Mouse (Mus musculus) hindbrain, postnatal 0 days (tissue): ENCODE results near the gene Olfr461. TPM values are rescaled to one million over a fixed set of nuclear protein-coding genes. Genes with fewer than 3 reads are reported as not detected.

ENCODE experiments used
- ATAC-seq: fragments of 200-750 bp; cut with Nextera tagmentation; 2 replicates; pipeline ENCODE4 v1.8.0; 2017; ENCODE audit warnings: mild to moderate bottlenecking, moderate TSS enrichment, moderate library complexity
- DNase-seq: peaks from one replicate; pipeline ENCODE4 v3.0.0-alpha.2; 2015; ENCODE audit warnings: low spot score
- H3K27ac ChIP-seq: fragments of 300-500 bp; sonication (generic); 2 replicates; pipeline ENCODE4 v1.5.1; 2014; ENCODE audit warnings: mild to moderate bottlenecking
- H3K27me3 ChIP-seq: fragments of 300-500 bp; sonication (generic); 2 replicates; pipeline ENCODE4 v1.6.1; 2014; ENCODE audit warnings: low read length, mixed read lengths; ENCODE audit not compliant: insufficient read depth
- H3K36me3 ChIP-seq: fragments of 300-500 bp; sonication (generic); 2 replicates; pipeline ENCODE4 v1.6.1; 2014; ENCODE audit warnings: low read length, mixed read lengths; ENCODE audit not compliant: insufficient read depth
- H3K4me1 ChIP-seq: fragments of 300-500 bp; sonication (generic); 2 replicates; pipeline ENCODE4 v1.6.1; 2014; ENCODE audit warnings: antibody characterized with exemption, low read length, mixed read lengths; ENCODE audit not compliant: insufficient read depth
- H3K4me2 ChIP-seq: fragments of 300-500 bp; sonication (generic); 2 replicates; pipeline ENCODE4 v1.6.1; 2014; ENCODE audit warnings: low read depth, mild to moderate bottlenecking, low read length, moderate library complexity, mixed read lengths
- H3K4me3 ChIP-seq: fragments of 300-500 bp; sonication (generic); 2 replicates; pipeline ENCODE4 v1.5.1; 2014; ENCODE audit warnings: low read length
- H3K9ac ChIP-seq: fragments of 300-500 bp; sonication (generic); replicated peaks from 2 replicates; pipeline ENCODE4 v1.6.1; 2014; ENCODE audit warnings: mild to moderate bottlenecking, low read length, moderate library complexity, mixed read lengths
- H3K9me3 ChIP-seq: fragments of 300-500 bp; sonication (generic); 2 replicates; pipeline ENCODE4 v1.6.1; 2016; ENCODE audit warnings: low read length, mixed read lengths
- CTCF ChIP-seq: IDR thresholded peaks from 2 replicates; pipeline ENCODE4 v1.5.1; 2016; ENCODE audit warnings: antibody characterized with exemption, control low read depth, low read depth
- WGBS: fragments of 180-500 bp; shearing (Covaris S2); extraction: QIAGEN DNeasy Blood & Tissue Kit; methylation state at CpG from one replicate; pipeline ENCODE4 v1.1.7; 2014; 5-methylcytosine and 5-hydroxymethylcytosine counted together
- polyA plus RNA-seq: library from polyadenylated mRNA; unstranded; fragments of >200 nt; fragmentation: Nextera tagmentation; extraction: Ambion mirVana; gene quantifications from 2 replicates; pipeline ENCODE4 v1.2.1, GENCODE M21; 2015
- total RNA-seq: library from RNA; depleted of rRNA; stranded (reverse); fragments of >200 nt; gene quantifications from 2 replicates; pipeline ENCODE4 v1.2.3, GENCODE M21; 2014; rRNA removed

The Olfr461 gene
- total and polyA plus RNA-seq, 2 experiments from 2014 or later, result 0.05 TPM; not detected in 1

- TF ChIP-seq CTCF, result no peak
- no peaks in the 10 kb centered on the region for H3K9me3 ChIP-seq
- H3K4me3 ChIP-seq, result no peak overlapping the region
- H3K36me3 ChIP-seq, result no peaks in the 10 kb centered on the region
- no peak overlapping the region for H3K9ac ChIP-seq
- ATAC-seq (no peak), DNase-seq (no peak)
- H3K4me1 ChIP-seq, result no peaks in the 10 kb centered on the region
- no peak overlapping the region for H3K4me2 ChIP-seq
- WGBS, result 90% methylated on average over 3 of the region's 3 CpGs
- no peak overlapping the region for H3K27ac ChIP-seq
- H3K27me3 ChIP-seq, result no peaks in the 10 kb centered on the region
Measured at GRCm38 (mm10) chr6:40573618-40574017, 18.8 kb upstream of the Olfr461 start.

GRCm38 (mm10) chr6:40569187-40569586 lies 14.3 kb upstream of the Olfr461 start, which contains the start of gene Olfr460:
TSS of gene Olfr460 (plus strand) at chr6:40569487.
- no peak within 1 kb of the TSS for H3K27ac ChIP-seq
- H3K9me3 ChIP-seq, result no peaks in the 10 kb centered on the region
- ATAC-seq (no peak), DNase-seq (no peak)
- no peak for TF ChIP-seq CTCF
- 92% methylated on average over 3 of the region's 3 CpGs for WGBS
- no peak within 1 kb of the TSS for H3K4me3 ChIP-seq
- no peak within 1 kb of the TSS for H3K9ac ChIP-seq
- H3K36me3 ChIP-seq, result no peaks in the 10 kb centered on the region
- H3K4me2 ChIP-seq, result no peak within 1 kb of the TSS
- no peaks in the 10 kb centered on the region for H3K27me3 ChIP-seq
- H3K4me1 ChIP-seq, result no peaks in the 10 kb centered on the region

GRCm38 (mm10) chr6:40544690-40545089 lies 10.2 kb downstream of the Olfr461 start:
- H3K4me2 ChIP-seq, result no peak overlapping the region
- TF ChIP-seq CTCF, result no peak
- ATAC-seq (no peak), DNase-seq (no peak)
- no peaks in the 10 kb centered on the region for H3K36me3 ChIP-seq
- H3K4me3 ChIP-seq, result no peak overlapping the region
- no peaks in the 10 kb centered on the region for H3K27me3 ChIP-seq
- WGBS, result 82% methylated on average over 10 of the region's 10 CpGs
- H3K9me3 ChIP-seq, result no peaks in the 10 kb centered on the region
- no peak overlapping the region for H3K27ac ChIP-seq
- no peaks in the 10 kb centered on the region for H3K4me1 ChIP-seq
- no peak overlapping the region for H3K9ac ChIP-seq

DNA sequence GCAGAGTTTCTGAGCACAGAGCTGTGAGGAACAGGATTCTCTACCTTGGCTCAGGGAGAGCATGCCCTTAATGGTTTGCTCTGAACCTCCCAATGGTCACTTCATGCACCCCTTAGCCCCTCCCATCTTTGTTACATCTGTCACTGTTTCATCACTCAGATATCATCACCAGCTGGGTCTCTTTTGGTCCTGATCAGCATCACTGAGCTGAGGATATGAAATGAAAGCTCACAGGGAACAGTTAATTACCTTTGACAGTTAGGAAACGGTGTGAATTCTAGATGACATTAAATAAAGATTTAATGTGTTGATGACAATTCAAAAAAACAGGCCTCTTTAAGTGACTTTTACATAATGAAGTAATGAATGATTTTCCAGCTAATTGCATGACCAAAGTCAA lies 35.4 kb downstream of the Olfr461 start, which contains the start of gene Prss37:
Gene Prss37, minus strand, starts transcription at position 101 of the 400 bp plus-strand sequence.
- no peak within 1 kb of the TSS for H3K4me3 ChIP-seq
- H3K4me2 ChIP-seq, result no peak within 1 kb of the TSS
- H3K27me3 ChIP-seq, result no peaks in the 10 kb centered on the region
- no peaks in the 10 kb centered on the region for H3K4me1 ChIP-seq
- H3K9me3 ChIP-seq, result no peaks in the 10 kb centered on the region
- H3K9ac ChIP-seq, result no peak within 1 kb of the TSS
- TF ChIP-seq CTCF, result no peak
- no peaks in the 10 kb centered on the region for H3K36me3 ChIP-seq
- ATAC-seq (no peak), DNase-seq (no peak)
- 61% methylated on average over 1 of the region's 1 CpGs for WGBS
- no peak within 1 kb of the TSS for H3K27ac ChIP-seq

DNA sequence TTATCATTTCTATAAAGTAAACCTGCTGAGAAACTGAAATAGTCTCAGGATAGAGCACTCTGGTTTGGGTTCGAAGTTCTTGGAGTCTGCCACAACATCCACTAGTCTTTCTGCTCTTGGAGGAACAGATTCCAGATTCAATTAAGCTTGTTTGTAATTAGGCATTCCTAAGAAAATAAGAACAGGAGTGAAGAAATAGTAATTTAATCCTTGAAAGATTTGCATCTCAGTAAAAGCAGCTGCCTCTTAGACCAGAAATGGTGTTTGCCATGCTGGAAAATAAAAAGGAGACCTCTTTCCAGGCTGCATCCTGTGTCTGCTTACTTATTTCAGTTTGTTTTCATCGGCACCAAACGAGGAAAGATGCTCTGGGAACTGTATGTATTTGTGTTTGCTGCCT lies 61.6 kb downstream of the Olfr461 start, which contains the start of gene Tas2r108:
Gene Tas2r108, plus strand, starts transcription at position 301 of the 400 bp plus-strand sequence.
- Histone ChIP-seq H3K27ac (no peak within 1 kb of the TSS), H3K36me3 (no peaks in the 10 kb centered on the region), H3K4me3 (no peak within 1 kb of the TSS), H3K9me3 (no peaks in the 10 kb centered on the region), H3K27me3 (no peaks in the 10 kb centered on the region), H3K4me1 (no peaks in the 10 kb centered on the region), H3K4me2 (no peak within 1 kb of the TSS), H3K9ac (no peak within 1 kb of the TSS)
- no peak for TF ChIP-seq CTCF
- ATAC-seq (no peak), DNase-seq (no peak)
- WGBS, result 89% methylated on average over 3 of the region's 3 CpGs

Other genes starting within 250 kb of the Olfr461 start
- 40.6 and 59.6 TPM in 2 replicates for gene Agk, start 229.9 kb downstream of the Olfr461 start, total RNA-seq
- gene Agk, start 229.9 kb downstream of the Olfr461 start, polyA plus RNA-seq, result 53.3 and 57.9 TPM in 2 replicates
- 28.0 and 29.1 TPM in 2 replicates for gene E330009J07Rik, start 118.9 kb downstream of the Olfr461 start, total RNA-seq
- 9.9 and 12.8 TPM in 2 replicates for gene E330009J07Rik, start 118.9 kb downstream of the Olfr461 start, polyA plus RNA-seq
- 0.10 TPM in 1 of 2 replicates, not detected in the other for gene Wee2, start 116.0 kb downstream of the Olfr461 start, total RNA-seq
- 0.18 and 0.28 TPM in 2 replicates for gene Wee2, start 116.0 kb downstream of the Olfr461 start, polyA plus RNA-seq
- 9.1 and 11.2 TPM in 2 replicates for gene Ssbp1, start 83.7 kb downstream of the Olfr461 start, total RNA-seq
- 82.5 and 90.6 TPM in 2 replicates for gene Ssbp1, start 83.7 kb downstream of the Olfr461 start, polyA plus RNA-seq
- gene Tas2r137, start 63.8 kb downstream of the Olfr461 start, total RNA-seq, result not detected in 2 replicates
- not detected in 2 replicates for gene Tas2r137, start 63.8 kb downstream of the Olfr461 start, polyA plus RNA-seq
- not detected in 2 replicates for gene Tas2r108, start 61.5 kb downstream of the Olfr461 start, total RNA-seq
- gene Tas2r108, start 61.5 kb downstream of the Olfr461 start, polyA plus RNA-seq, result not detected in 2 replicates
- not detected in 2 replicates for gene Prss37, start 35.5 kb downstream of the Olfr461 start, total RNA-seq
- gene Prss37, start 35.5 kb downstream of the Olfr461 start, polyA plus RNA-seq, result not detected in 2 replicates
- not detected in 2 replicates for gene Olfr460, start 14.4 kb upstream of the Olfr461 start, total RNA-seq
- gene Olfr460, start 14.4 kb upstream of the Olfr461 start, polyA plus RNA-seq, result not detected in 2 replicates
- 0.58 TPM in 1 of 2 replicates, not detected in the other for gene Clec5a, start 30.8 kb upstream of the Olfr461 start, total RNA-seq
- 0.78 TPM in 2 replicates for gene Clec5a, start 30.8 kb upstream of the Olfr461 start, polyA plus RNA-seq
- gene Tas2r138, start 58.3 kb upstream of the Olfr461 start, total RNA-seq, result not detected in 2 replicates
- gene Tas2r138, start 58.3 kb upstream of the Olfr461 start, polyA plus RNA-seq, result not detected in 2 replicates
- gene Mgam, start 73.8 kb upstream of the Olfr461 start, total RNA-seq, result 0.22 and 0.31 TPM in 2 replicates
- 0.25 and 0.39 TPM in 2 replicates for gene Mgam, start 73.8 kb upstream of the Olfr461 start, polyA plus RNA-seq